Mouse (Mus musculus) testis, adult 2 months (tissue): ENCODE results near the gene Gpr160. TPM values are rescaled to one million over a fixed set of nuclear protein-coding genes. Genes with fewer than 3 reads are reported as not detected.

Experiments
- H3K27ac ChIP-seq: fragments of 200-500 bp; 2 replicates; pipeline ENCODE4 v1.5.1; 2012; ENCODE audit warnings: low read depth, low read length; ENCODE audit not compliant: control insufficient read depth, insufficient read depth
- H3K27me3 ChIP-seq: fragments of 200-500 bp; 2 replicates; pipeline ENCODE4 v1.6.1; 2012; ENCODE audit warnings: mild to moderate bottlenecking, low read length, moderate library complexity; ENCODE audit not compliant: control insufficient read depth, insufficient read depth
- H3K36me3 ChIP-seq: fragments of 200-500 bp; 2 replicates; pipeline ENCODE4 v1.6.1; 2012; ENCODE audit warnings: mild to moderate bottlenecking, low read length; ENCODE audit not compliant: control insufficient read depth, insufficient read depth
- H3K4me1 ChIP-seq: fragments of 200-500 bp; 2 replicates; pipeline ENCODE4 v1.6.1; 2012; ENCODE audit warnings: low read length; ENCODE audit not compliant: control insufficient read depth, insufficient read depth
- H3K4me3 ChIP-seq: fragments of 200-500 bp; 2 replicates; pipeline ENCODE4 v1.5.1; 2012; ENCODE audit warnings: low read depth, mild to moderate bottlenecking, low read length, moderate library complexity, mixed read lengths; ENCODE audit not compliant: control insufficient read depth
- CTCF ChIP-seq: fragments of 200-500 bp; IDR thresholded peaks from 2 replicates; pipeline ENCODE4 v1.5.1; 2012; ENCODE audit warnings: low read depth, mild to moderate bottlenecking, inconsistent platforms, low read length, moderate library complexity; ENCODE audit not compliant: control insufficient read depth, insufficient read depth, insufficient replicate concordance
- POLR2A ChIP-seq: fragments of 200-500 bp; IDR thresholded peaks from 2 replicates; pipeline ENCODE4 v1.6.1; 2012; ENCODE audit warnings: low read depth, mild to moderate bottlenecking, inconsistent platforms, low read length, moderate library complexity; ENCODE audit not compliant: control insufficient read depth
- polyA plus RNA-seq: library from polyadenylated mRNA; depleted of rRNA; stranded (reverse); fragments of >200 nt; gene quantifications from 2 replicates; pipeline ENCODE4 v1.2.3, GENCODE M21; 2012

Gene Gpr160
- polyA plus RNA-seq, 1 experiment: 218 TPM

DNA sequence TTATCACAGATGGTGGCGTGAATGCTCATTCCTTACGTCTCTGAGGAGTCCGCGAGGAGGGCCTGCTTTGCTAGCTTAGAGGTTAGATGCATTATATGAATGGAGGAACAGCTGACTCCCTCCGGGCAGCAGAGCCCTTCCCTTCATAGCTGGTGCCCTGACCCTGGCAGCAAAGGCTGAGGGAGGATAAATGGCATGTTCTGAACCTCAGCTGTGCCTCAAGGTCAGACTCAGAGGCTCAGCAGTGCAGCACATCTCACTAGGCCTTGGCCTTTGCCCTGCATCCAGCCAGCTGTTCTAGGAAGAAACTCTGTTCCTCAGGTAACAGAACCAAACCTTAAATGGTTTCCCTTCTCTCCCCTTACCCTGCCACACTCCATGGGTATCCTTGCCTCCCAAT, 12.4 kb downstream of the Gpr160 start:
- no peak overlapping the region for H3K4me3 ChIP-seq
- no peaks in the 10 kb centered on the region for H3K27me3 ChIP-seq
- no peaks in the 10 kb centered on the region for H3K36me3 ChIP-seq
- peaks cover 2% of the 10 kb centered on the region; the same call in 1 of the 2 replicates for H3K4me1 ChIP-seq
- no peak for TF ChIP-seq POLR2A
- TF ChIP-seq CTCF: no peak
- H3K27ac ChIP-seq: no peak overlapping the region

DNA sequence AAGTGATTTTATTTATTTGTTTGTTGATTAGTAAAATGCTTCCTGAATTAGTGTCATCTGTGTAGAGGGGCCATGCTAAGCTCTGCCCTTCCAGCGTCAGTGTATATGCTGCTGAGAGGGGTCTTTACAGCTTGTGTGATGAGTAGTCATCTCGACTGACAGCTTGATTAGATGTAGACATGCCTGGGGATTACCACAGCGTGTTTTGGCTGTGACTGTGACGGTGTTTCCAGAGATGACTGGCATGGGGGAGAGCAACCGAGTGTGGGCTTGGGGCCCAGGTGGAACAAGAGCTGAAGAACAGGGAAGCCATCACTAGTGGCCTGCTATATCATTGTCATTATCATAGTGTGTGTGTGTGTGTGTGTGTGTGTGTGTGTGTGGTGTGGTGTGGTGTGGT, 12.9 kb downstream of the Gpr160 start:
- peaks cover 2% of the 10 kb centered on the region; the same call in 1 of the 2 replicates for H3K4me1 ChIP-seq
- TF ChIP-seq CTCF (no peak), POLR2A (no peak)
- H3K27ac ChIP-seq: no peak overlapping the region
- no peaks in the 10 kb centered on the region for H3K36me3 ChIP-seq
- no peaks in the 10 kb centered on the region for H3K27me3 ChIP-seq
- H3K4me3 ChIP-seq: no peak overlapping the region

DNA sequence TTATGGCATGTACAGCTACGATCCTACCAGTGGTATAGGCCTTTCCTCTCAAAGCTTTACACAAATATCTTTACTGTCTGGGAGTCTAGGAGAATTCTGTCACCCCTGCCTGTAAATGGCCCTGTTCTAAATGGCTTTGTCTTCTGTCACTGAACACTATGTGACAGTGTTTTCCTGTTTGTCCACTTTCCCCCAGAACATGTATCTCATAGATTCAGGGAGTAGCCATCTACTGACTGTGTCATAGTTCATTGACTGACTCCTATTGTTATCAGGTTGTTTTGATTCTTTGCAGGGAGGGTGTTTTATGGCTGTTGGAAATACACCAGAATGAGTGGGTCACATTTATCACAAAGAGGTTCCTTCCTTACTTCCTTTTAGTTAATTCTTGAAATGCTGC, 14.2 kb downstream of the Gpr160 start:
- no peak overlapping the region for H3K4me3 ChIP-seq
- peaks cover 2% of the 10 kb centered on the region; the same call in 1 of the 2 replicates for H3K4me1 ChIP-seq
- no peak for TF ChIP-seq POLR2A
- no peak for TF ChIP-seq CTCF
- H3K27ac ChIP-seq: no peak overlapping the region
- H3K27me3 ChIP-seq: no peaks in the 10 kb centered on the region
- H3K36me3 ChIP-seq: no peaks in the 10 kb centered on the region

DNA sequence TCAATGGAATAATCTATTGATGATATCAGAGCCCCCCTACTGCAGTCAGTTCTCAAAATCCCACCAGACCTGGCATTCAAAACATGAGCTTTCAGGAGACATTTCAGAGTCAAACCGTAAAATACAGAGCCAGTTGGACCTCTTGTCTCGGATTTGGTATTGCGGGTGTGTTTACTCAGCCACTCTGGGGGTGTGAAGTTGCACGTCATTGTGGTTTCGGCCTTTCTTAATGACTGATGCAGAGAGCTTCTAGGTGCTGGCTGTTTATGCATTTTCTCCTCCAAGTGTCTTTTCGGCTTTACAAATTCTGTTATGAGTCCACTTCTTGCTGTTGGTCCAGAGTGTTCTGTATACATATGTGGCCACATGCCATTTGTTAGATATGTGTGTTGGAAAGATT, 21.0 kb downstream of the Gpr160 start:
- TF ChIP-seq CTCF (no peak), POLR2A (no peak)
- H3K4me1 ChIP-seq: no peaks in the 10 kb centered on the region
- no peak overlapping the region for H3K4me3 ChIP-seq
- no peaks in the 10 kb centered on the region for H3K27me3 ChIP-seq
- H3K36me3 ChIP-seq: no peaks in the 10 kb centered on the region
- no peak overlapping the region for H3K27ac ChIP-seq

- H3K36me3 ChIP-seq: no peaks in the 10 kb centered on the region; the same call in 1 of the 2 replicates
- H3K27me3 ChIP-seq: no peaks in the 10 kb centered on the region
- no peaks in the 10 kb centered on the region for H3K4me1 ChIP-seq
- H3K4me3 ChIP-seq: no peak overlapping the region
- H3K27ac ChIP-seq: no peak overlapping the region
- TF ChIP-seq CTCF (no peak), POLR2A (no peak)
Measured at GRCm38 (mm10) chr3:30887449-30887848, 31.7 kb downstream of the Gpr160 start.

DNA sequence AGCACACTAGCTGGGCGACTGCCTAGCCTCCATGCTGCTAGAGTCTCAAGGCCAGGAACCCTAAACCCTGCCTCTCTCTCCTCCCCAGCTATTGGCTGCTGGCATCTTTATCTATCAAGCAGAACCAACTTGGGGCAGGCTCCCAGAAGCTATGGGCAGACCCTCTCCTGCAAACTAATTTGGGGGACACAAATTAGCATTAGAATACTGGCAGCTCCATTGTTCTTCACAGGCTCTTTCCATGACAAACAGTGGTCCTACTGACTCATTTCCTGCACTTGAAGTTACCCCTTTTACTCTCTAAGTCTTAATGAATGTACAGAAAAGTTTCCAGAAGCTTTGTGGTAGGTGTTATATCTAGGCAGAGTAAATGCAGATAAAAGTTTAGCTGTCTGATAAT, 33.3 kb downstream of the Gpr160 start:
- no peak overlapping the region for H3K27ac ChIP-seq
- TF ChIP-seq POLR2A (no peak), CTCF (no peak)

DNA sequence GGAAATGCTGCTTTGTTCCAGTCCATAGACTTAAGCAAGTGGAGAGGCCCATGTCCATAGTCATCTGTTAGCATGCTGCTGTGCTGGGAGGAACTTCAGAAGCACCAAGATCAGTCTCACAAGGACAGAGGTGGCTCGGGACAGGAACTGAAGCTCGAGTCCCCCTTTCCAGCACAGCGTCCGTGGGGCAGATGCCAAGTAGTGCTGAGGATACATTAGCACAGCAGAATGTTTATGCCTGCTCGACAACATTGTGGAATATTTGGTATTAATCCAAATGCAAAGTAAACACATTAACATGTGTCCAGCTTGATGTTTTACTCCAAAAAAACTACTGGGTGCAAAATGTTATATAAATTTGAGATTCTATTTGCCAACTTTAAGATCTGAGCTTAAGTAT, 41.0 kb downstream of the Gpr160 start:
- Histone ChIP-seq H3K27me3 (no peaks in the 10 kb centered on the region), H3K27ac (no peak overlapping the region), H3K36me3 (no peaks in the 10 kb centered on the region; the same call in 1 of the 2 replicates), H3K4me1 (no peaks in the 10 kb centered on the region), H3K4me3 (no peak overlapping the region)
- TF ChIP-seq CTCF (no peak), POLR2A (no peak)

More for the DNA sequence above, 33.3 kb downstream of the Gpr160 start:
- Histone ChIP-seq H3K27me3 (no peaks in the 10 kb centered on the region), H3K4me1 (no peaks in the 10 kb centered on the region), H3K36me3 (no peaks in the 10 kb centered on the region; the same call in 1 of the 2 replicates), H3K4me3 (no peak overlapping the region)

- TF ChIP-seq CTCF (no peak), POLR2A (no peak)
- H3K36me3 ChIP-seq: no peaks in the 10 kb centered on the region; the same call in 1 of the 2 replicates
Measured at GRCm38 (mm10) chr3:30899407-30899806, 43.7 kb downstream of the Gpr160 start.

More at GRCm38 (mm10) chr3:30899407-30899806, 43.7 kb downstream of the Gpr160 start:
- Histone ChIP-seq H3K27ac (no peak overlapping the region), H3K27me3 (no peaks in the 10 kb centered on the region), H3K4me3 (no peak overlapping the region), H3K4me1 (no peaks in the 10 kb centered on the region)
